Mouse (Mus musculus): ENCODE results near the gene Sf3a1. TPM values are rescaled to one million over a fixed set of nuclear protein-coding genes. Genes with fewer than 3 reads are reported as not detected.
A peak's percentile ranks its signal among the peaks of the same experiment; 100 is the strongest.
"Not testable (repeated sequence)": the region's sequence is repeated elsewhere in the genome, so short reads cannot be mapped to it uniquely, and the experiment has no call there.

Gene Sf3a1
- 13.9 and 24.7 TPM in 2 replicates for polyA plus RNA-seq (2012; rRNA removed)

DNA sequence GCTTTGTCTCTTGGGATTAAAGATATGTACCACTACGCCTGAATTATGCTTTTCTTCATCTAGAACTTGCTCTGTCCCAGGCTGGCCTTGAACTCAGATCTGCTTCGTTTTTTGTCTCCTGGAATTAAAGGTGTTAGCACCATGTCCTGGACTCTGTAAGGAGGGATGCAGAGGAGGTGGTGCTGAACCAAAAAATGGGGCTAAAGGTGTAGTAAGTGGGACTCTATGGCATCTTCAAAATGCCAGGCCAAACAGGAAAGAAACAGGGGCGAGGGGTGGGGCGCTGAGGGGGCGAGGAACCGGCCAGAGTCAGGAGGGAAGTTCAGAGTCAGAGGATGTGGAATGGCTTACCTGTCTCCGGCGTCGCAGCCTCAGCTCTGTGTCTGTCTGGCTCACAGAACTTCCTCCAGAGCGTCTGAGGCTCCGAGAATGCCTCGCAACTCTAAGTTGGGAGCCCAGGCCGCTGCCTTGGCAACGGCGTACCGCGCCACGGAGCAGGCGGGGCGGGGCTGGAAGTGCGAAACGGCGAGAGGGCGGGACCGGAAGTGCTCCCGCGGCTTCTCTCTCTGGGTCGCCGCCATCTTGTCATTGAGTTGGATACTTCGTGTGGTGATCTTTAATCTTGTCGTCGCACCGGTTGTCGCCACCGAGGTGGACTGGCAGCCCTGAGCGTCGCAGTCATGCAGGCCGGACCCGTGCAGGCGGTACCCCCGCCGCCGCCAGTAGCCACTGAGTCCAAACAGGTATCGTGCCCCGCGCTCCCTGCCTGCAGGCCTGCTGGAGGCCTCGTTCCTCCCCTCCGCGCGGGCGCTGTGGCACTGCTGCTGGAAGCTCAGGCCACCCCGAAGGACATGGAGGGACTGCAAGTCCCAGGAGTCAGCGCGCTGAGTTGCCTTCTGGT lies at the start of gene Sf3a1, which contains the start of gene Ccdc157:
TSS of gene Sf3a1 (plus strand) at position 543 of the 901 bp plus-strand sequence.
TSS of gene Ccdc157 (minus strand) at position 486 of the 901 bp plus-strand sequence.
- WGBS, result 3% methylated on average over 54 of the region's 54 CpGs
- H3K4me1 ChIP-seq (ENCODE audit: control insufficient read depth, insufficient read depth, insufficient read length, low read length), result peaks cover 4% of the 10 kb centered on the region; the same call in 1 of the 2 replicates
- H3K36me3 ChIP-seq (ENCODE audit: control insufficient read depth, insufficient read depth, low read length), result peaks cover 20% of the 10 kb centered on the region
- H3K4me3 ChIP-seq (ENCODE audit: low read depth, low read length), result peak within 1 kb of the TSS; percentile 87
- H3K27me3 ChIP-seq (ENCODE audit: control insufficient read depth, insufficient read depth, low read length), result no peaks in the 10 kb centered on the region
- TF ChIP-seq CTCF (IDR thresholded peaks at IDR 0.05; ENCODE audit: extremely low read depth, insufficient read length, insufficient replicate concordance, low read depth, low read length) (no peak), POLR2A (IDR thresholded peaks at IDR 0.05; ENCODE audit: low read depth, low read length) (peak; percentile 27; the same call in 1 of the 2 replicates)
- peak within 1 kb of the TSS; percentile 75 for H3K27ac ChIP-seq (ENCODE audit: insufficient read depth, low read depth, low read length)

DNA sequence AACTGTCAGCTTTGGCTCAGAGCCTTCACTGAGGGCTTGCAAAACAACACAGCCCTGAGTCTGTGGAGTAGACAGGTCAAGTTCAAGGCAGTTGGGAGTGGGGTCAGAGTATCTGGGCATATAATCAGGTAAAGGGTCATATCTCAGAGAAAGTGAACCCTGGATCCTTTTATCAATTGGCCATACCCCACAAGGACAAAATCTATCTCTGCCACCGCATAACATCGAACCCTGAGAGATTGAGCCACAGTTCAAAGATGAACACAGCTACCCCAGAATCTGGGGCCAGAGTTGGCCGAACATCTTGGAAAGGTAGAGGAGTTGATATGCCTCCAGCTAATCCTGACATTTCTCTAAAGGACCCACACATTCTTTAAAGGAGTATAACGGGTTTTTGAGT lies 48.1 kb upstream of the Sf3a1 start:
- WGBS, result 59% methylated on average over 4 of the region's 4 CpGs
- Histone ChIP-seq H3K27ac (ENCODE audit: insufficient read depth, low read depth, low read length) (peak overlapping the region; percentile 44), H3K27me3 (ENCODE audit: control insufficient read depth, insufficient read depth, low read length) (no peaks in the 10 kb centered on the region), H3K4me1 (ENCODE audit: control insufficient read depth, insufficient read depth, insufficient read length, low read length) (peaks cover 31% of the 10 kb centered on the region), H3K4me3 (ENCODE audit: low read depth, low read length) (no peak overlapping the region), H3K36me3 (ENCODE audit: control insufficient read depth, insufficient read depth, low read length) (peaks cover 21% of the 10 kb centered on the region)
- no peak for TF ChIP-seq POLR2A (IDR thresholded peaks at IDR 0.05; ENCODE audit: low read depth, low read length)
- no peak for TF ChIP-seq CTCF (IDR thresholded peaks at IDR 0.05; ENCODE audit: extremely low read depth, insufficient read length, insufficient replicate concordance, low read depth, low read length)

DNA sequence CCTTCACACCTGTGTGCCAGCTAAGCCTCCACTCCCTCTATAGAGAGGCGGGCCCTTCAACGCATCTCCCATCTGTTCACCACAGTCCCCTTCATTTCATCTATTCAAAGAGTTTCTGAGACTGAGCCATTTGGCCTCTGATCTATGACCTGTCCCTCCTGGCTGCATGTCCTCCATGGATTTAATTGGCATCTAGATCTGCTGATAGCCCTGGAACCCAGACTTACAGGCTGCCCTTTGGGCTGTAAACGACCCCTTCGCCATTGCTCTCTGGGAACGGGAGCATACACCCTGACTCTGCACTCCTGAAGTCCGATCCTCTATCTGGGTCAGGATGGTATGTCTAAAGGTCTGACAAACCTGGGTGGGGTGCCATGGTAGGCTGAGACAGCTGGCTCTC lies 47.3 kb upstream of the Sf3a1 start:
- H3K27ac ChIP-seq (ENCODE audit: insufficient read depth, low read depth, low read length), result peak overlapping the region; percentile 44
- WGBS, result 51% methylated on average over 6 of the region's 6 CpGs
- no peak overlapping the region for H3K4me3 ChIP-seq (ENCODE audit: low read depth, low read length)
- H3K4me1 ChIP-seq (ENCODE audit: control insufficient read depth, insufficient read depth, insufficient read length, low read length), result peaks cover 31% of the 10 kb centered on the region
- peaks cover 18% of the 10 kb centered on the region for H3K36me3 ChIP-seq (ENCODE audit: control insufficient read depth, insufficient read depth, low read length)
- H3K27me3 ChIP-seq (ENCODE audit: control insufficient read depth, insufficient read depth, low read length), result no peaks in the 10 kb centered on the region
- TF ChIP-seq POLR2A (IDR thresholded peaks at IDR 0.05; ENCODE audit: low read depth, low read length) (no peak), CTCF (IDR thresholded peaks at IDR 0.05; ENCODE audit: extremely low read depth, insufficient read length, insufficient replicate concordance, low read depth, low read length) (no peak)

DNA sequence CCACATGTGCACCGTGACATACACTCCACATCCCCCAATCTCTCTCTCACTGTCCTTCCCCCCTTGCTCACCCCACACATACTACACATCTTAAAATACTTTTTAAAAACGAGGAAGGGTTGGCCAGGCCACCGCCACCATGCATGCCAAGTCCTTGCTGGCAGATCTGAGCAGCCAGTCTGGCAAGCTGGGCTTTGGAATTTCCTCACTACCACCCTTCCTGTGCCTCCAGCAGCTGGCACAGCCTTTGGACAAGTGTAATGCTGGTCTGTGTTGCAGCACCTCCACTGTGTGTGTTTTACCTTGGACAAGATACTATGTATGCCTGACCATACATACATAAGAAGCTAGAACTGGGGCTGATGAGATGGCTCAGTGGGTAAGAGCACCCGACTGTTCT lies 46.7 kb upstream of the Sf3a1 start:
- peaks cover 17% of the 10 kb centered on the region for H3K36me3 ChIP-seq (ENCODE audit: control insufficient read depth, insufficient read depth, low read length)
- TF ChIP-seq CTCF (IDR thresholded peaks at IDR 0.05; ENCODE audit: extremely low read depth, insufficient read length, insufficient replicate concordance, low read depth, low read length), result no peak
- no peak for TF ChIP-seq POLR2A (IDR thresholded peaks at IDR 0.05; ENCODE audit: low read depth, low read length)
- WGBS, result 76% methylated on average over 4 of the region's 4 CpGs
- no peak overlapping the region for H3K4me3 ChIP-seq (ENCODE audit: low read depth, low read length)
- no peaks in the 10 kb centered on the region for H3K27me3 ChIP-seq (ENCODE audit: control insufficient read depth, insufficient read depth, low read length)
- H3K4me1 ChIP-seq (ENCODE audit: control insufficient read depth, insufficient read depth, insufficient read length, low read length), result peaks cover 33% of the 10 kb centered on the region
- peak overlapping the region; percentile 29; the same call in 1 of the 2 replicates for H3K27ac ChIP-seq (ENCODE audit: insufficient read depth, low read depth, low read length)

DNA sequence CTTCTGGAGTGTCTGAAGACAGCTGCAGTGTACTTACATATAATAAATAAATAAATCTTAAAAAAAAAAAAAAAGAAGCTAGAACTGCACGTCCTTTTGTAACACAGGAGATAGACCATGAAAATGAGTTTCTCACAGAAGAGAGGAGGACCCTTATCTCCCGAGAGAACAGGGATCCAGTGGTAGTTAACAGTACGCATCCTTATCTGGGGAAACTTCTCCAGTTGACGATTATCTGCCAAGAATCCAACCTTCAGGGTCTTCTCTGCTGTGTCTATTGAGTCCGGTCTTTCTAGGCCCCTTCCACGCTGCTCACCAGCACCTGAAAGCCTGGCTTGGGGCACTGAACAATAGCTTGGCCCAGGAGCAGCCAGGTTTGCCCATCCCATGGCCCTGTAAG lies 46.2 kb upstream of the Sf3a1 start:
- Histone ChIP-seq H3K27ac (ENCODE audit: insufficient read depth, low read depth, low read length) (no peak overlapping the region), H3K4me1 (ENCODE audit: control insufficient read depth, insufficient read depth, insufficient read length, low read length) (peaks cover 35% of the 10 kb centered on the region), H3K36me3 (ENCODE audit: control insufficient read depth, insufficient read depth, low read length) (peaks cover 14% of the 10 kb centered on the region), H3K27me3 (ENCODE audit: control insufficient read depth, insufficient read depth, low read length) (no peaks in the 10 kb centered on the region), H3K4me3 (ENCODE audit: low read depth, low read length) (no peak overlapping the region)
- 86% methylated on average over 6 of the region's 6 CpGs for WGBS
- TF ChIP-seq CTCF (IDR thresholded peaks at IDR 0.05; ENCODE audit: extremely low read depth, insufficient read length, insufficient replicate concordance, low read depth, low read length) (no peak), POLR2A (IDR thresholded peaks at IDR 0.05; ENCODE audit: low read depth, low read length) (no peak)

DNA sequence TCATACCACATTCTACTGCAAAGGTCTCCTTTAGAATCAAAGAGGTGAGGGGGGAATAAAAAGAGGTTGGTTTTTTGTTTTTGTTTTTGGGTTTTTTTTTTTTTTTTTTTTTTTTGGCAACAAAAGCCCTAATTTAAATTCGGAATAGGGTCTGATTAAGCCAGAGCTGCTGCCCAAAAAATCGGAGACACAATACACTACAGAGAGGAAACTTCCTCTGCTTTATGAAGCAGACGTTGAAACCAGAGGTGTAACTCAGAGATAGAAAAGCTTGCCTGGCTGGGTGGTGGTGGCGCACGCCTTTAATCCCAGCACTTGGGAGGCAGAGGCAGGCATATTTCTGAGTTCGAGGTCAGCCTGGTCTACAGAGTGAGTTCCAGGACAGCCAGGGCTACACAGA lies 45.6 kb upstream of the Sf3a1 start:
- peaks cover 36% of the 10 kb centered on the region for H3K4me1 ChIP-seq (ENCODE audit: control insufficient read depth, insufficient read depth, insufficient read length, low read length)
- not testable (repeated sequence) for H3K4me3 ChIP-seq (ENCODE audit: low read depth, low read length); H3K36me3 ChIP-seq (ENCODE audit: control insufficient read depth, insufficient read depth, low read length); H3K27ac ChIP-seq (ENCODE audit: insufficient read depth, low read depth, low read length); H3K27me3 ChIP-seq (ENCODE audit: control insufficient read depth, insufficient read depth, low read length)
- WGBS, result 91% methylated on average over 6 of the region's 6 CpGs

DNA sequence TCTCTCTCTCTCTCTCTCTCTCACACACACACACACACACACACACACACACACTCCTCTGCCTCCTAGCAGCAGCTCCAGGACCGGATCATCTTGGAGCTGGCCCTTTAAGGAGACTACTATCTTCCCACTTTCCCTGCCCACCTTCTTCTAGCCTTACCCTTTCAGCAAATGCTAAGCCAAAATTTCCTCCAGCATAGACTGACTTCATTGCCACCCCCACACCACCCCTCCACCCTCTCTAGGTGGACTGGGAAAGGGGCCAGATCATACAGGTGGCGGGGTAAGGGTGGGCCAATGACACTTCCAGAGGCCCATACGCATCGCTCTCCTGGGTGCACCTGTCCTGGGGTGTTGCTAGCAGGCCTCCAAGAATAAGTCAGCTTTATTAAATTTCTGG lies 44.7 kb upstream of the Sf3a1 start:
- peaks cover 3% of the 10 kb centered on the region; the same call in 1 of the 2 replicates for H3K36me3 ChIP-seq (ENCODE audit: control insufficient read depth, insufficient read depth, low read length)
- H3K27ac ChIP-seq (ENCODE audit: insufficient read depth, low read depth, low read length), result no peak overlapping the region
- H3K27me3 ChIP-seq (ENCODE audit: control insufficient read depth, insufficient read depth, low read length), result no peaks in the 10 kb centered on the region
- TF ChIP-seq CTCF (IDR thresholded peaks at IDR 0.05; ENCODE audit: extremely low read depth, insufficient read length, insufficient replicate concordance, low read depth, low read length), result no peak
- no peak for TF ChIP-seq POLR2A (IDR thresholded peaks at IDR 0.05; ENCODE audit: low read depth, low read length)
- peaks cover 36% of the 10 kb centered on the region for H3K4me1 ChIP-seq (ENCODE audit: control insufficient read depth, insufficient read depth, insufficient read length, low read length)
- no peak overlapping the region for H3K4me3 ChIP-seq (ENCODE audit: low read depth, low read length)
- 74% methylated on average over 4 of the region's 4 CpGs for WGBS

Measured in small intestine, adult 2 months (tissue).